Mouse (Mus musculus) kidney, adult 2 months (tissue): ENCODE results near the gene Ak1. TPM values are rescaled to one million over a fixed set of nuclear protein-coding genes. Genes with fewer than 3 reads are reported as not detected.
A peak's percentile ranks its signal among the peaks of the same experiment; 100 is the strongest.

ENCODE experiments used
- DNase-seq: peaks from one replicate; pipeline ENCODE4 v3.0.0; 2021
- H3K27ac ChIP-seq: fragments of 200-500 bp; 2 replicates; pipeline ENCODE4 v1.5.1; 2012; ENCODE audit warnings: low read depth, low read length, control low read depth, inconsistent platforms; ENCODE audit not compliant: insufficient read depth
- H3K27me3 ChIP-seq: fragments of 200-500 bp; replicated peaks from 2 replicates; pipeline ENCODE4 v1.6.1; 2012; ENCODE audit warnings: mild to moderate bottlenecking, moderate library complexity, low read length, inconsistent platforms; ENCODE audit not compliant: control insufficient read depth, insufficient read depth
- H3K36me3 ChIP-seq: fragments of 200-500 bp; 2 replicates; pipeline ENCODE4 v1.6.1; 2012; ENCODE audit warnings: mild to moderate bottlenecking, moderate library complexity, low read length, inconsistent platforms; ENCODE audit not compliant: control insufficient read depth, insufficient read depth
- H3K4me1 ChIP-seq: fragments of 200-500 bp; 2 replicates; pipeline ENCODE4 v1.6.1; 2011; ENCODE audit warnings: low read length; ENCODE audit not compliant: control insufficient read depth, insufficient read depth
- H3K4me3 ChIP-seq: fragments of 200-500 bp; 2 replicates; pipeline ENCODE4 v1.5.1; 2011; ENCODE audit warnings: mild to moderate bottlenecking, low read depth, low read length, control low read depth; ENCODE audit not compliant: insufficient read depth
- CTCF ChIP-seq: fragments of 200-500 bp; conservative IDR thresholded peaks from 2 replicates; pipeline ENCODE4 v1.5.1; 2011; ENCODE audit warnings: low read depth, mild to moderate bottlenecking, control low read depth, low read length, moderate library complexity, mixed read lengths; ENCODE audit not compliant: insufficient read depth, insufficient read length
- POLR2A ChIP-seq: fragments of 200-500 bp; IDR thresholded peaks from one replicate; pipeline ENCODE4 v1.6.1; 2011; ENCODE audit warnings: low read depth, low read length, control low read depth
- WGBS: fragments of 180-500 bp; shearing (Covaris S2); methylation state at CpG from one replicate; pipeline ENCODE4 v1.1.7; 2018; 5-methylcytosine and 5-hydroxymethylcytosine counted together
- polyA plus RNA-seq: library from polyadenylated mRNA; depleted of rRNA; stranded (reverse); fragments of >200 nt; gene quantifications from 2 replicates; pipeline ENCODE4 v1.2.3, GENCODE M21; 2012

The Ak1 gene
- polyA plus RNA-seq, 1 experiment = 47.4 TPM

DNA sequence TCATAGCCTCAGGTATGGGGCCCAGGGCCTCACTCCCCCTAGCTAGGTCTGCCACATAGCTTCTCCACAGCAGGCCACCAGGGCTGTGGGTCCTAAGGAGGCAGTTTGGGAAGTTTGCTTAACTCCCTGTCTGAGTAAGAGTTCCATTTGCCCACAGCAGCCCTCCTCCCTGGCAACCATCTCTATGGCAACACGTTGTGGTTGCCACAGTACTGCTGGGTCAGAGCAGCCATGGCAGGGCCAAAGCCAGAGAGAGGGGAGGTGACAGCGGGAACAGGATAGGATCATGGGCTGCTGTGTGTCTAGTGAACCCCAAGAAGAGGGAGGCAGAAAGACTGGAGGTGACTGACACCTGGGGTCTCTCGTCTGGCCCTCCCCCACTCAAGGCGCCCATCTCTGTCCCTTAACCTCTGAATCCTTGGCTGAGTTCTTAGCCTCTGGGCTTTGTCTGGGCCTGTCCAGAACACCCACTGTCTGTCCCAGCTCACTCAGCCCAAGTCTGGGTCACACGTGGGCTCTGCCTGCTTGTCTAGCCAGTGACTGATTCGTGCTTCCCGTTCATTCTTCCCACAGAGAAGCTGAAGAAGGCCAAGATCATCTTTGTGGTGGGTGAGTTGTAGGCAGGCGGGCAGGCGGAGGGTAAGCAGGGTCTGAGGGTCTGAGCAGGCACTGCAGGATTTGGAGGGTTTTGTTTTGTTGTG, 7.9 kb downstream of the Ak1 start:
- Histone ChIP-seq H3K27me3 (no peaks in the 10 kb centered on the region), H3K4me1 (no peaks in the 10 kb centered on the region), H3K27ac (no peak overlapping the region), H3K36me3 (no peaks in the 10 kb centered on the region), H3K4me3 (no peak overlapping the region; the same call in 1 of the 2 replicates)
- 63% methylated on average over 9 of the region's 9 CpGs for WGBS
- DNase-seq = peak; percentile 66
- TF ChIP-seq CTCF = no peak

DNA sequence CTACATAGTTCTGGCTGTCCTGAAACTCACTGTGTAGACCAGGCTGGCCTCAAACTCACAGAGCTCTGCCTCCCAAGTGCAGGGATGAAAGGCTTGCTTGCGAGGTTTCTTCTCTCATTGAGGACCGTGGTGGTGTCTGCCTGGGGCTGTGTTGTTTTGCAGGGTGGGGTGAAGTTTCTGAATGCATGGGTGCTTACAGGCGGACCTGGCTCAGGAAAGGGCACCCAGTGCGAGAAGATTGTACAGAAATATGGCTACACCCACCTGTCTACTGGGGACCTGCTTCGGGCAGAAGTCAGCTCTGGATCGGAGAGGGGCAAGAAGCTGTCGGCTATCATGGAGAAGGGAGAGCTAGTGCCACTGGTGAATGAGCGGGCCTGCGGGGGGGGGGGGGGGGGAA, 8.5 kb downstream of the Ak1 start:
- H3K27me3 ChIP-seq = no peaks in the 10 kb centered on the region
- no peaks in the 10 kb centered on the region for H3K36me3 ChIP-seq
- TF ChIP-seq CTCF = no peak
- no peak for TF ChIP-seq POLR2A
- no peak for DNase-seq
- H3K4me3 ChIP-seq = no peak overlapping the region
- no peaks in the 10 kb centered on the region for H3K4me1 ChIP-seq
- no peak overlapping the region for H3K27ac ChIP-seq
- 81% methylated on average over 9 of the region's 9 CpGs for WGBS

DNA sequence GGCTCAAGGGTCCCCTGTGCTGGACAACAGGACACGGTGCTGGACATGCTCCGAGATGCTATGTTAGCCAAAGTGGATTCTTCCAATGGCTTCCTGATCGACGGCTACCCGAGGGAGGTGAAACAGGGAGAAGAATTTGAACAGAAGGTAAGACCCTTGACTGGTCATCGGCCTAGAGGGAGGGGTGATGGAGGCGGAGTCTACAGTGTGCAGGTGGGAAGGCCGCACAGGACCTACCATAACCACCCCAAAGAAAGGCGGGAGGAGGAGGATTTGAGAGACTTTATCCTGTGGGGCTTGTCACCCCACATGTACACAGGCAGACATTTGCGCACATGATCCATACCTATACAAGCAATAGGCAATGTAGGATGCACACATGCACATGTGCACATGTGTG, 9.5 kb downstream of the Ak1 start:
- no peak overlapping the region for H3K27ac ChIP-seq
- no peaks in the 10 kb centered on the region for H3K36me3 ChIP-seq
- no peak overlapping the region for H3K4me3 ChIP-seq
- TF ChIP-seq CTCF = no peak
- no peak for TF ChIP-seq POLR2A
- no peaks in the 10 kb centered on the region for H3K27me3 ChIP-seq
- WGBS = 83% methylated on average over 10 of the region's 10 CpGs
- no peaks in the 10 kb centered on the region for H3K4me1 ChIP-seq
- no peak for DNase-seq

DNA sequence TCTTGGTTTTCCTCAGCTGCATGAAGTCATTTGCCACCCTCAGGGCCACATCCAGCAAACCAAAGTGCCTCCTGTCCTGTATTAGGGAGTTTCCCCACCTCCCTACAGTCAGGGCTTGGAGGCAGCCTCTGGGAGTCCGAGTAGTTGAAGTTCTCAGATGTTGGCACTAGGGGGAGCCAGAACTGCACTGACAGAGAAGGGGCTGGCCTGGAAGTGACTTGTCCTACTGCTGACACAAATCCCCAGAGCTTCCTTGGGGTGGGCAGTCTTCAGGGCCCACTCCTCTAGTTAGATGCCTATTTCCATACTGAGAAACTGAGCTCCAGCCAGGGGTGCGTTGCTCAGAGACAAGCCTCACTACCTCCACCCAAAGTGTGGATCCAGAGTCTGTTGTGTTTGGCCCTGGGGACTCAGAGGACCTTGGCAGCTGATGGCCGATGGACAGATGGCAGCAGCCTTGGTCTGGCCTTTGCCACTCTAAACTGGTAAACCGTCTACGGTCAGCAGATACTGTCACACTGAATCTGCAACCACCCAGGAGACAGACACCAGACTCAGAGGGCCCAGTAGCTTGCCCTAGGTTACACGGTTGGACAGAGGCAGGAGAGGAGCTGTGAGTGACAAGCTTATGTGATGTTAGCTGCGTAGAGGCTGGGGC, 10.3 kb downstream of the Ak1 start:
- no peak overlapping the region for H3K27ac ChIP-seq
- 37% methylated on average over 7 of the region's 7 CpGs for WGBS
- no peaks in the 10 kb centered on the region for H3K4me1 ChIP-seq

DNA sequence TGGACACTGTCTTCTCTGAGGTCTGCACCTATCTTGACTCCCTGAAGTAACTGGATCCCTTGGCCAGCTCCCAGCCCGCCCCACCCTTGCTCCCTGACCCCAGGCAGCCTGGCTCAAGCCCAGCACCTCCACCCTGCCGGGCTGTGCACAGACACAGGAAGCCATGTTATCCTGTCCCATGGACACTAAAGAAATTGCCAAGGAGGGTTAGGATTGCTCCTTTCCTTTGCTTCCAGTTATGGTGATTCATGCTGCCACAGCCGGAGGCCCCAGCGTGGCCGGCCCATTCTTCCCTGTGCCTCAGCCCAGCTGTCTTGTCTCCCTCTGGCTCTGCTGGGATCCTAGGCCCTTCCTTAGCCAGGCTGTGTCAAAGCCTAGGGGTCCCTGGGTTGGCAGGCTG, 12.1 kb downstream of the Ak1 start:
- Histone ChIP-seq H3K4me1 (no peaks in the 10 kb centered on the region), H3K27me3 (no peaks in the 10 kb centered on the region), H3K36me3 (no peaks in the 10 kb centered on the region), H3K4me3 (no peak overlapping the region), H3K27ac (peak overlapping the region; percentile 82)
- DNase-seq = peak; percentile 86
- WGBS = 72% methylated on average over 5 of the region's 5 CpGs
- TF ChIP-seq POLR2A (no peak), CTCF (no peak)

More for the DNA sequence above, 10.3 kb downstream of the Ak1 start:
- TF ChIP-seq CTCF = peak; percentile 97
- TF ChIP-seq POLR2A = no peak
- H3K36me3 ChIP-seq = no peaks in the 10 kb centered on the region
- H3K27me3 ChIP-seq = no peaks in the 10 kb centered on the region
- no peak overlapping the region for H3K4me3 ChIP-seq
- DNase-seq = peak; percentile 85

DNA sequence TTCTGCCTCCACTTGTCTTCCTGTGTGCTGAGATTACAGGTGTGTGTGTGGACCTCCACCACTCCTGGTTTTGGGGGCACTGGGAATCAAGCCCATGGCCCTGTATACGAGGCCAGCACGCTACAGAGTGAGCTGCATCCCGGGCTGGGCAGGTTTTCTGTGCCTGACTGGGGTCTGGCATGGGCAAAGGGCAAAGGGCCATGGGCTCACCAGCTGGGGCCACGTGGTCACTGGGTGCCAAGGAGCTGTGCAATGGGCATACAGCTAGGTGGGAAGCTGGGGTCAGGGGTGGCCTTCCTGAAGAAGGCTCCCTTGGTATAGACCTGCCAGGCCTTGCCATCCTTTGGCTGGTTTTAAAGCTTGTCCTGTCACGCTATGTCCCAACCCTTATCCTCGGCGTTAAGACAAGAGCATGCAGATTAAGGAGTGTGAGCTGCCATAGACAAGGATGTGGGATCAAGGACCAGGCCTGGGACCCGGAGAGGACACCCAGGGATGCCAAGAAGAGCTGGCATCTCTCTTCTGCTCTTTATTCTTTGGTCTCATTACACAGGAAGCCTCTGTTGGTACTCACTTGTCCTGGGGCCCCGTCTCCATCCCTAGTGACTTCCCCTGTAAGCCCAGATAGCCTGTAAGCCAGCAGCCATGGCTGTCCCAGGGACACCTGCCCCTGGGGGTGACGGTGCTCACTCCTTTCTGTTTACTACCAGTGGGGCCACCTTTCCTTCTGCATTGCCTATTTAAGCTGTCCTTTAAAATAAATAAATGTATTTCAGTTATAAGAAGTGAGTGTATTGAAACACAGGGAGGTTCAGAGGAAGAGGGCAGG, 12.9 kb downstream of the Ak1 start:
- Histone ChIP-seq H3K4me1 (no peaks in the 10 kb centered on the region), H3K36me3 (no peaks in the 10 kb centered on the region), H3K27ac (peak overlapping the region; percentile 82), H3K27me3 (no peaks in the 10 kb centered on the region), H3K4me3 (no peak overlapping the region)
- DNase-seq = no peak
- no peak for TF ChIP-seq POLR2A
- TF ChIP-seq CTCF = no peak
- 85% methylated on average over 10 of the region's 10 CpGs for WGBS

DNA sequence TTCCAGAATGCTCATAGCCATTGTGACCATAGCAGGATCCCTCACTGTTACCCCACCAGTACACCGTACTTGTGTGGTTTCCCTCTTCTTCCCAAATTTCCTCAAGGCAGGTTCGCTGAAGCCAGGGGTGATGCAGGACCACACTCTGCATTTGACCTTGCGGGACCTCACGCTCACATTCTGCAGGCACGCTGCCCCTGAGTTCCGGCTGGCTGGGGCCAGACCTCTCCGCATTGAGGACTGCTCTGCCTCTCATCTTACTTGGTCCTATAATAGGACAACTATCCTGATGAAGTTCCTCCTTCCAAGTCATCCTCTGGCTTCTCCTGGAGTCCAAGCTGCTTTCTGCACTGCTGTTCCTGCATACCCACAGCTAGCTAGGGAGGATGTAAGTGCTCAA, 15.1 kb downstream of the Ak1 start:
- WGBS = 75% methylated on average over 7 of the region's 7 CpGs
- Histone ChIP-seq H3K27ac (no peak overlapping the region), H3K4me3 (no peak overlapping the region), H3K27me3 (no peaks in the 10 kb centered on the region), H3K4me1 (no peaks in the 10 kb centered on the region), H3K36me3 (no peaks in the 10 kb centered on the region)
- DNase-seq = no peak
- no peak for TF ChIP-seq POLR2A
- no peak for TF ChIP-seq CTCF
